Mouse (Mus musculus) liver, adult 2 months (tissue): ENCODE data around the gene Prkcz. TPM values are rescaled to one million over a fixed set of nuclear protein-coding genes. Genes with fewer than 3 reads are reported as not detected.
"Not testable (repeated sequence)": the region's sequence is repeated elsewhere in the genome, so short reads cannot be mapped to it uniquely, and the experiment has no call there.

Source experiments
- DNase-seq: peaks from one replicate; pipeline ENCODE4 v3.0.0-alpha.2; 2011; ENCODE audit warnings: low read depth, low spot score; ENCODE audit errors: extremely low read depth
- H3K27ac ChIP-seq: fragments of 200-500 bp; replicated peaks from 2 replicates; pipeline ENCODE4 v1.5.1; 2012; ENCODE audit warnings: low read depth, mild to moderate bottlenecking, control low read depth, inconsistent platforms, low read length; ENCODE audit not compliant: insufficient read depth
- H3K27me3 ChIP-seq: fragments of 200-500 bp; 2 replicates; pipeline ENCODE4 v1.6.1; 2012; ENCODE audit warnings: mild to moderate bottlenecking, moderate library complexity, low read length, inconsistent platforms; ENCODE audit not compliant: control insufficient read depth, insufficient read depth
- H3K36me3 ChIP-seq: fragments of 200-500 bp; 2 replicates; pipeline ENCODE4 v1.6.1; 2012; ENCODE audit warnings: low read length, inconsistent platforms; ENCODE audit not compliant: control insufficient read depth, insufficient read depth
- H3K4me1 ChIP-seq: fragments of 200-500 bp; 2 replicates; pipeline ENCODE4 v1.6.1; 2011; ENCODE audit warnings: low read length; ENCODE audit not compliant: control insufficient read depth, insufficient read depth
- H3K4me3 ChIP-seq: fragments of 200-500 bp; 2 replicates; pipeline ENCODE4 v1.5.1; 2011; ENCODE audit warnings: low read depth, mild to moderate bottlenecking, control low read depth, low read length, moderate library complexity; ENCODE audit not compliant: insufficient read depth
- H3K79me2 ChIP-seq: fragments of 200-500 bp; 2 replicates; pipeline ENCODE4 v1.6.1; 2012; ENCODE audit warnings: inconsistent platforms, mild to moderate bottlenecking, low read length, moderate library complexity; ENCODE audit not compliant: control insufficient read depth, insufficient read depth
- H3K9ac ChIP-seq: fragments of 200-500 bp; 2 replicates; pipeline ENCODE4 v1.6.1; 2012; ENCODE audit warnings: low read depth, mild to moderate bottlenecking, control low read depth, inconsistent platforms, low read length
- CTCF ChIP-seq: fragments of 200-500 bp; IDR thresholded peaks from 2 replicates; pipeline ENCODE4 v1.5.1; 2011; ENCODE audit warnings: low read depth, low read length, control low read depth
- POLR2A ChIP-seq: fragments of 200-500 bp; IDR thresholded peaks from 2 replicates; pipeline ENCODE4 v1.6.1; 2011; ENCODE audit warnings: low read length, control low read depth; ENCODE audit not compliant: insufficient read depth; ENCODE audit errors: extremely low read depth
- WGBS: fragments of 180-500 bp; shearing (Covaris S2); methylation state at CpG from one replicate; pipeline ENCODE4 v1.1.7; 2018; 5-methylcytosine and 5-hydroxymethylcytosine counted together
- polyA plus RNA-seq: library from polyadenylated mRNA; depleted of rRNA; stranded (reverse); fragments of >200 nt; gene quantifications from 2 replicates; pipeline ENCODE4 v1.2.3, GENCODE M21; 2012
- total RNA-seq: library from RNA; depleted of rRNA; stranded (reverse); fragments of >200 nt; gene quantifications from 2 replicates; pipeline ENCODE4 v1.2.3, GENCODE M21; 2014

The Prkcz gene
- total and polyA plus RNA-seq, 2 experiments: 11.4 to 18.3 TPM

GRCm38 (mm10) chr4:155249257-155249647 is 111.9 kb downstream of the Prkcz start:
- Histone ChIP-seq H3K36me3 (no peaks in the 10 kb centered on the region), H3K4me1 (peaks cover 11% of the 10 kb centered on the region), H3K9ac (peak overlapping the region; percentile 74), H3K4me3 (peak overlapping the region; percentile 72), H3K27me3 (no peaks in the 10 kb centered on the region), H3K27ac (peak overlapping the region; percentile 66), H3K79me2 (no peaks in the 10 kb centered on the region)
- DNase-seq: peak; percentile 70
- TF ChIP-seq POLR2A (no peak), CTCF (peak; percentile 96)
- WGBS: 0% methylated on average over 9 of the region's 9 CpGs

GRCm38 (mm10) chr4:155248054-155248453 is 113.1 kb downstream of the Prkcz start:
- H3K4me1 ChIP-seq: peaks cover 11% of the 10 kb centered on the region
- not testable (repeated sequence) for DNase-seq, H3K9ac ChIP-seq, H3K36me3 ChIP-seq, H3K27ac ChIP-seq, H3K79me2 ChIP-seq, H3K4me3 ChIP-seq, H3K27me3 ChIP-seq
- WGBS: 94% methylated on average over 3 of the region's 3 CpGs

- Histone ChIP-seq H3K36me3 (no peaks in the 10 kb centered on the region), H3K4me3 (no peak overlapping the region), H3K4me1 (peaks cover 11% of the 10 kb centered on the region), H3K27ac (no peak overlapping the region), H3K79me2 (no peaks in the 10 kb centered on the region), H3K27me3 (no peaks in the 10 kb centered on the region), H3K9ac (no peak overlapping the region)
- WGBS: 93% methylated on average over 12 of the region's 12 CpGs
- DNase-seq: no peak
- TF ChIP-seq POLR2A (no peak), CTCF (no peak)
These were observed 114.5 kb downstream of the Prkcz start for GRCm38 (mm10) chr4:155246691-155247105.

DNA sequence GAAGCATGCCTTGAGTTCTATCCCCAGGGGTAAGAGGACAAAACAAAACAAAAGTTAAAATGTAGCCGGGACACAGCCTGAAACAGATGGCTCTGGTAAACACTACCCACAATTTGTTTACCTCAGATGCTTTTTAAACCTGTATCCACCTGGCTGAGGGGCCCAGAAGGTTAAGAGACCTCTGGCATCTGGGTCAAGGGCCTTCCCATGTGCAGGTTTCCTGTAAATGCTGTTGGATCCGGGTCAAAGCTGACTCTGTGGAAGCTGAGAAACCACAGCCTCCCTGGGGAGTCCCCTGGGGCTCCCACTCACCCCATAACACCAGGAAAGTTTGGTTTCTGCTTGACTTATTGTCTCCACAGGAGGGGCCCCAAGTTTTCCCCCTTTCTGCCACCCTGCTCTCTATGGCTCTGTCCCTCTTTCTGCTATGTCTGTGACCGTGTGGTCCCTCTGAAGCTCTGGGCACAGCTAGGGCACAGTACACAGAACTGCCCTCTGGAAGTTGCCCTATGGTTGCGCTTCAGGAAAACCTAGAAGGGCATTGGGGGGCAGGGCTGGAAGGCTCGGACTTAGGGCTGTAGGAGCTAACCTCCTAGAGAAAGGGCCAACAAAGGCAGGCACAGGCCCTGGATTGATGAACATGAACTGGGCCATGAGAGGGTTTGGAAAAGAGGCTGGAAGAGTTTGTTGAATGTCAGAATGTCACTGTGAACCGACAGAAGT is 115.2 kb downstream of the Prkcz start:
- H3K79me2 ChIP-seq: no peaks in the 10 kb centered on the region
- H3K27me3 ChIP-seq: no peaks in the 10 kb centered on the region
- WGBS: 24% methylated on average over 6 of the region's 6 CpGs
- peaks cover 11% of the 10 kb centered on the region for H3K4me1 ChIP-seq
- no peak for TF ChIP-seq CTCF
- TF ChIP-seq POLR2A: no peak
- DNase-seq: peak; percentile 77
- H3K9ac ChIP-seq: no peak overlapping the region
- H3K36me3 ChIP-seq: no peaks in the 10 kb centered on the region
- H3K27ac ChIP-seq: no peak overlapping the region
- H3K4me3 ChIP-seq: no peak overlapping the region

GRCm38 (mm10) chr4:155243233-155243632 is 117.9 kb downstream of the Prkcz start:
- TF ChIP-seq POLR2A (no peak), CTCF (no peak)

DNA sequence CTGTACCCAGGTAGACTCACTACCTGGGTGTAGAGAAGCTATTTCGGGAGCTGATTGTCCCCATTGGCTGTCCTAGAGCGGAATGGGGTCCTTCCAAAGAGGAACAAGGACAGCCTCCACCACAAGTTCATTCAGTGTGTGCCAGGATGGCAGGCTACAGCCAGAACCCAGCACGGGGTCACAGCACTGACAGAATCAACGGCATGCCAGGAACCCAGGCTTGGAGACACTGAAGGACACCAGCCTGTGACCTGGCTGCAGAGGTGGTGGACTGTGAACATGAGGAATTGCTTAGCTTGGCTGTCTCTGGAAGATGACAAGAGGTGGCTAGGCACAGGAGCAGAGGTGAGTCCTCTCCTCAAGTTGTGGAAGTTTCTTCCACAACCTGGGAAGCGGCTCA is 118.9 kb downstream of the Prkcz start:
- no peaks in the 10 kb centered on the region for H3K79me2 ChIP-seq
- H3K36me3 ChIP-seq: no peaks in the 10 kb centered on the region
- no peak for TF ChIP-seq POLR2A
- no peak for TF ChIP-seq CTCF
- peak; percentile 52 for DNase-seq
- WGBS: 79% methylated on average over 5 of the region's 5 CpGs
- peaks cover 9% of the 10 kb centered on the region for H3K4me1 ChIP-seq
- H3K27ac ChIP-seq: no peak overlapping the region
- H3K27me3 ChIP-seq: no peaks in the 10 kb centered on the region
- no peak overlapping the region for H3K4me3 ChIP-seq
- no peak overlapping the region for H3K9ac ChIP-seq

More at GRCm38 (mm10) chr4:155243233-155243632, 117.9 kb downstream of the Prkcz start:
- Histone ChIP-seq H3K4me3 (no peak overlapping the region), H3K9ac (no peak overlapping the region), H3K27me3 (no peaks in the 10 kb centered on the region), H3K4me1 (peaks cover 8% of the 10 kb centered on the region), H3K79me2 (no peaks in the 10 kb centered on the region), H3K36me3 (no peaks in the 10 kb centered on the region), H3K27ac (no peak overlapping the region)
- DNase-seq: no peak
- WGBS: 92% methylated on average over 12 of the region's 12 CpGs
